Mouse (Mus musculus) layer of hippocampus, adult 11-12 months (tissue): Measurements from ENCODE around the gene Phlda3.

Experiments used
- DNase-seq: peaks from one replicate; pipeline ENCODE4 v3.0.0; 2022; ENCODE audit warnings: low spot score

Phlda3 gene

GRCm38 (mm10) chr1:135765645-135766591 is at the start of gene Phlda3:
Gene Phlda3 (plus strand): TSS chr1:135766119.
- peak; percentile 61 for DNase-seq

GRCm38 (mm10) chr1:135719486-135719885 is 46.4 kb upstream of the Phlda3 start:
- DNase-seq: peak; percentile 80

- DNase-seq: no peak
Measured at GRCm38 (mm10) chr1:135719983-135720382, 45.9 kb upstream of the Phlda3 start, which contains the start of gene Csrp1. Gene Csrp1 (plus strand): TSS chr1:135720061.

GRCm38 (mm10) chr1:135723016-135723415 is 42.9 kb upstream of the Phlda3 start:
- no peak for DNase-seq

- no peak for DNase-seq
Measured at GRCm38 (mm10) chr1:135724134-135724533, 41.8 kb upstream of the Phlda3 start.

DNA sequence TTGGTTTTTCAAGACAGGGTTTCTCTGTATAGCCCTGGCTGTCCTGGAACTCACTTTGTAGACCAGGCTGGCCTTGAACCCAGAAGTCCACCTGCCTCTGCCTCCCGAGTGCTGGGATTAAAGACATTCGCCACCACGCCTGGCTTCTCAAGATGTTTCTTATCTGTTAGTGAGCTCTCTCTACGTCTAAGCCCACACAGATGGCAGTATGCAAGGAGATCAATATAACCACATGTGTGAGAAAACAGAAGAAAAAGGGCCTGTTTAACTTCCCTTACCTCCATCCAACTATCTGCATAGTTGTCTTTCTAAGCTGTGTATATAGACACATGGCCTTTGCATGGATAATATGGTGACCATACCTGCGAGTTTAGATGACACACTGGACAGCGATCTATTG is 40.6 kb upstream of the Phlda3 start:
- no peak for DNase-seq

DNA sequence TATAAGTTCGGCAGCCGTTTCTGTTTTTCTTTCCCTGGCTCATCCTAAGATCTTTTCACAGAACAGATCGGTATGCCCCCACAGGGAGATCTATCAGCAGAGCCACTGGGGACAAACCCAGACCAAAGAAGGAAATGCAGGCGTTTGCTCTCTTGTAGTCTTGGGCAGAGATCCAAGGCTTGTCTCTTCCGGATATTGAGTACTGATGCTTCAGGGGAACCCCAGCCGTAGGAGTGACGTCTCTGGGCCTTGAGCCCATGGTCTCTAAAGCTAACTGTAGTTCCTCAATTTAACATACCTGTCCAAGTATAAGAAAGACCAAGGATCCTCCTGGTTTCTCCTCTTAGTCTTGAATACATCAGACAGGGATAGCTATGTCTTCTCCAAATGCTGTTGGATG is 40.0 kb upstream of the Phlda3 start:
- no peak for DNase-seq

- peak; percentile 88 for DNase-seq
Measured at GRCm38 (mm10) chr1:135728631-135729366, 37.1 kb upstream of the Phlda3 start.

DNA sequence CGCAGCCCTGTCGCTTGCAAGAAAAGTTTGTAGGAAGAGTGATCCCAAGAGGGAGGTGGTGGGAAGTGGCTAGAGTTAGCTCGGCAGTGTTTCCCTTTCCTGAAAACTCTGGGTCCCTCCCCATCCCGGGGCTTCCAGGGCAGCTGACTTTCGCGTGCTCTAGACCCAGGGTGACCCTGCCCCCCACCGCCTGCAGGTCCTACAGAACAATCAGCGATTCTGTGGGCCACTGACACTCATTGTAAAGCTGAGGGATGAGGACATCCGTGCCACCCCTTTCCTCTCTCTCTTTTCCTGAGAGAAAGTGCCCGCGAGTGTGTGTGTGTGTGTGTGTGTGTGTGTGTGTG is 36.6 kb upstream of the Phlda3 start:
- peak; percentile 71 for DNase-seq

GRCm38 (mm10) chr1:135729821-135730220 is 36.1 kb upstream of the Phlda3 start:
- DNase-seq: no peak

GRCm38 (mm10) chr1:135730296-135730695 is 35.6 kb upstream of the Phlda3 start:
- DNase-seq: no peak

DNA sequence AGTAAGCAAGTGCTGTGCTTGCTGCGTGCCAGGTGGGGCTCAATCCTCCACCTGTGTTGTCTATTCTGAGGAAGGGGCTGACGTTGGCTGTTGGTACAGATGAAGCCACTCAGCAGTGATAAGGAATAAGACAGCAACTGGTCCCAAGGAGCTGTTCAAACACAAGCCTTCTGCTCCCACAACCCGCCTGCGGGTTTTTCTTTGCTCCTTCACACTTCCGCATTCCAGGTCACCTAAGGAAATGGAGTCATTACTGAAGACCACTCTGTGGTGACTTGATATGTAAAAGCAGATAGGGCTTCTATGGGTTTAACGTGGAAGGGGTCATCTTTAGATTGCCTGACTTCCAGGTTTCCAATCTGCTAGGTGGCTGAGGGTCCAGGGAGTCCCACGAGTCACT is 34.5 kb upstream of the Phlda3 start:
- no peak for DNase-seq

- no peak for DNase-seq
Measured at GRCm38 (mm10) chr1:135731897-135732684, 33.8 kb upstream of the Phlda3 start.

DNA sequence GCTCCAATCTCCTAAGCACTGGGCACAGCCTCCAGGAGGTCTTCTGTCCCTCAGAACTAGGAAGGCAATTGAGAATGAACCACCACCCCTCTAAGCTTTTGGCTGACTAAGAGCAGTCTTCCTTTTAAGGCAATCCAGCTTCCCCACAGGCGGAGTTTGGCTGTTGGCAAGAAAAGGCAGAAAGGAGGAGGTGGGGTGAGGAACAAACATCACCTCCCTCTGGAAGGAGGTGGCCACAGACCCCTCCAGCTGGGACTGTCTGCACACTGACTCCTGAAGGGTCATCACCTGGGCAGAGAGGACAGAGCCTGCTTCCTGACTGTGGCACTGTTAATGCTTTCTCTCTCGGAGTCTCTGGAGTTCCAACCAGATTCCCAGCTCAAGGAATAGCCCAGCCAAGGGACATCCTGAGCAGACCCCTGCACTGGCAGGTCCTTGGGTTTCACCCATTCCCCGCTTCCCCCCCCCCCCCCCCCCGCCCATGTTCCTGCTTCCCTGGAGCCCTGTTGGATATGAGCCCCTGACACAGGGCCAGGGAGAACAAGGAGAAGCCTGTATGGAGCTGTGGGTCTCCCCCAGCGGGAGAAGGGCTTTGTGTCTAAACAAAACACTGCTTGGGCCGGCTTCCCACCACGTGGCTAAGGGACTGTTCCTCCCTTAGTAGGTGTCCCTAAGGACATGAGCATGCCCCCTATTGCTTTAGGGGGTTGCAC is 31.5 kb upstream of the Phlda3 start:
- peak; percentile 72 for DNase-seq

DNA sequence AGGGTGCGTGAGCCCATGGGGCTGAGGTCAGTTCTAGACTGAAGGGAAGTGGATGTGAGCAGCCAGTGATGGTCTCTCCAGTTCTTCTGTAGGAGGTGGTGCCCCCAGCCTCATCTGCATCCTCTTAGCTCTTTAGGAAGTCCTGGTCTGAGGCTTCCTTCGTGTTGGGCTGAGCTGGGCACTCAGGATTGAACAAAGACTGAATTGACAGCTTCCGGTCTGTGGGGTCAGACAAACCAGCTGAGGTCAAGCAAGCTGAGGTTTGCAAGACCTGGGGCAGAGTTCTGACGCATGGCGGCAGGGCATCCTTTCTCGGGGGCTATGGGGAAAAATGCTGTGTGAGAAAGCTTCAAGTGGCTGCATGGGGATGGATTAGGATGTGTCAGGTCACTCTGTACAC is 30.5 kb upstream of the Phlda3 start:
- DNase-seq: no peak

DNA sequence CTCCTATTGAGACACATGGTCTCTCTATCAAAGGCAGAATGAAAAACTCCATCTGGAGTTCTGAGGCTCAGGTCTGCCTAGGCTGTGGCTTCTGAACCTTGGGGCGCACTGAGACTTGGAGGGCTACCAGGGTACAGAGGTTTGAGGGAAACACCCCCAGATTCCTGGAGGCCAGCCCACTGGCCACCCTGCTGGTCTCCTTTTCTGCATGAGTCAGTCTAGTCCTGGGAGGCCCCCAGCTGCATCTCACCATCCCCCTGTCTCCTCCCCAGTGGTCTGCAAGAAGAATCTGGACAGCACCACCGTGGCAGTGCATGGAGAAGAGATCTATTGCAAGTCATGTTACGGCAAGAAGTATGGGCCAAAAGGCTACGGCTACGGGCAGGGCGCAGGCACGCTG is 20.9 kb upstream of the Phlda3 start:
- DNase-seq: no peak

DNA sequence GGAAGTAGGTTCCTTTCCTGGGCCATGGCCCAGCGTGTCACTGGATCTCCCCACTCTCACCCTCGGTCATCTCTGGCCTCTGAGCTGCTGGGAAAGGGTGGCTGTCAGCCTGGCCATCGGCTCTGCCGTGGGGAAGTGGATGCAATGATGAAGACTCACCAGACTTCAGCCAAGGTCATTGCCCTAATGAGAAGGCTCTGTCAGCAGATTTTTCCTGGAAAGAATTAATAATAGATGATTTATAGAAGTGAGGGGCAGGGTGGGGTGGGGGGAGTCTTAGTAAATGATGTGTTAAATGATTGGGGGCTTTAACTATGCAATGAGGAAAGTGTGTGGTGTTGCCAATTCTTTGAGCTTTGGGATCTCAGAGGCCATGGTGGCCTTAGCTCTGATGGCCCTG is 19.7 kb upstream of the Phlda3 start:
- DNase-seq: no peak

- peak; percentile 95 for DNase-seq
Measured at GRCm38 (mm10) chr1:135752737-135753348, 13.1 kb upstream of the Phlda3 start.

DNA sequence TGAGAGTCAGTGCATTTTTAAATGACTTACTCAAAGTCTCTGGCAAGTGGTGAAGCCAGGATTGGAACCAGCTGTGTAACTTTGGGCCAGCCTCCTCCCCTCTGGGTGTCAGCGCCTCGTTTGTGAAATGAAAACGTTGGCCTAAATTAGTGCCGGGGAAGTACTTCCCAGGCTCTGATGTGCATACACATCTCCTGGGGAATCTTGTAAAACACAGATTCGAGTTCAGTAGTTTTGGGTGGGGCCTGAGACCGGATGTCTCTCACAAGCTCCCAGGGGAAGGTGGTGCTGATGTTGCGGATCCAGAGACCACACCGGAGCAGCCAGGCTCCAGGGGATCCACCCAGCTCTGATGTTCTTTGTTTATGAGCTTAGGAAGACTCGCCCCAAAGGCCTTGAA is 10.6 kb upstream of the Phlda3 start:
- DNase-seq: no peak

DNA sequence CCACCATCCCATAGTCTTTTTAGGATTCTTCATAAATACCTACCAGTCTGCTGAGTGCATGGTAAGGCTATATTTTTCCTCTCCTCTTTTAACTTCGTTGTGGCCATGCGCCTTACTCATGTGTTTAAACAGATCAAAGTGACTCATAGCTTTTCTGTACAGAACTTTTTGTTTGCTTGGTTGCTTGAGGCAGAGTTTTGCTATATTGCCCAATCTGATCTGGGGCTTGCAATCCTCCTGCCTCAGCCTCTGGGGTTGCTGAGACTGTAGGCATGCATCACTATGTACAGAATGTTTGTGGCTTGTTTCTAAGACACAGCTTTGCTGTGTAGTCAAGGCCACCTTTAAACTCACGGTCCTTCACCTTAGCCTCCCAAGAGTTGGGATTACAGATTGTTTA is 10.0 kb upstream of the Phlda3 start:
- DNase-seq: no peak

DNA sequence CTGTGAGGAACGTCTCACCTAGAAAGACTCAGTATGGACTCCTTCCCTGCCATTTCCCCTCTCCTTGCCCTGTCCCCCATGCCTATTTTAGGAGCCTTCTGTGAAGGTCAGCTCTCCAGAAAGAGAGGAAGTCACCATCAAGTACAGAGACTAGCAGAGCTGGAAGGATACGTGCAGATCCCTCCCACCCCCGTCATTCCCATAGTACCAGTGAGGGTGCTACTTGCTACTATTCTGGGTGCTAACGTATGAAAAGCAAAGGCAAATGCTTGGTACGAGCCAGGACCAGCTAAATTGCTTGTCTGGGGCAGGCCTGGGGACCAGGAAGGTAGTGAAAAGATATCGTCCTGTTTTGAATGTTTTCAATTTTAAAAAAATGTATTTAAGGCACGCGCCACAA is 8.6 kb upstream of the Phlda3 start:
- DNase-seq: no peak
